Mouse (Mus musculus) ES-E14 (cell line): ENCODE results near the gene 2610528J11Rik.

Experiments
- CHD2 ChIP-seq: IDR thresholded peaks from 2 replicates; pipeline ENCODE4 v1.6.1; 2014; ENCODE audit warnings: mild to moderate bottlenecking, low read depth, low read length, inconsistent platforms
- HCFC1 ChIP-seq: IDR thresholded peaks from 2 replicates; pipeline ENCODE4 v1.6.1; 2012; ENCODE audit warnings: low read length, inconsistent platforms, borderline replicate concordance; ENCODE audit not compliant: insufficient read depth
- MAFK ChIP-seq: IDR thresholded peaks from 2 replicates; pipeline ENCODE4 v1.6.1; 2014; ENCODE audit warnings: mild to moderate bottlenecking, low read depth, low read length, inconsistent platforms; ENCODE audit not compliant: insufficient read depth
- ZC3H11A ChIP-seq: IDR thresholded peaks from 2 replicates; pipeline ENCODE4 v1.6.1; 2012; ENCODE audit warnings: low read depth, mild to moderate bottlenecking, inconsistent platforms, low read length, borderline replicate concordance
- ZNF384 ChIP-seq: IDR thresholded peaks from 2 replicates; pipeline ENCODE4 v1.6.1; 2012; ENCODE audit warnings: low read depth, low read length, inconsistent platforms

DNA sequence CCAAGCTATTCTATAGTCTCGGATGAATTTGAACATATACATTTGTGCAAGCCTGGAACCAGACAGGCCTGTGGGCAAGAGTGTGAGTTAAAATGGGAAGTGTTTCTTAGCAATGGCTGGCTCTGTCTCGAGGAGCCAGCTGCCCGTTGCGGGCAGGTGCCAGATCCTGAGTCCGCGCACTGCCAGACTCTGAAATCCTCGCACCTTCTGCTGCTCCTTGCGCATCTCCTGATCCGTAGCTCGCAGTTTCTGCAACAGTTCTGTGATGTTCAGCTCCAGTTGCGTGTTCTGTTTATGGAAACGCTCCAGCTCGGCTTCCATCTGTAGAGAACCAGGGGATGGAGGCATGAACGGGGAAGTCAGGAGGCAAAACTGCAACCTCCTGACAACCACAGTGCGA is 44.6 kb downstream of the 2610528J11Rik start:
- TF ChIP-seq ZNF384 = no peak
- TF ChIP-seq MAFK = no peak
- no peak for TF ChIP-seq ZC3H11A
- no peak for TF ChIP-seq HCFC1
- no peak for TF ChIP-seq CHD2
